Mouse (Mus musculus) hindbrain, postnatal 0 days (tissue): ENCODE data around the gene Serpina10. TPM values are rescaled to one million over a fixed set of nuclear protein-coding genes. Genes with fewer than 3 reads are reported as not detected.

Source experiments
- ATAC-seq: fragments of 200-750 bp; cut with Nextera tagmentation; 2 replicates; pipeline ENCODE4 v1.8.0; 2017; ENCODE audit warnings: mild to moderate bottlenecking, moderate TSS enrichment, moderate library complexity
- DNase-seq: peaks from one replicate; pipeline ENCODE4 v3.0.0-alpha.2; 2015; ENCODE audit warnings: low spot score
- H3K27ac ChIP-seq: fragments of 300-500 bp; sonication (generic); 2 replicates; pipeline ENCODE4 v1.5.1; 2014; ENCODE audit warnings: mild to moderate bottlenecking
- H3K27me3 ChIP-seq: fragments of 300-500 bp; sonication (generic); 2 replicates; pipeline ENCODE4 v1.6.1; 2014; ENCODE audit warnings: low read length, mixed read lengths; ENCODE audit not compliant: insufficient read depth
- H3K36me3 ChIP-seq: fragments of 300-500 bp; sonication (generic); 2 replicates; pipeline ENCODE4 v1.6.1; 2014; ENCODE audit warnings: low read length, mixed read lengths; ENCODE audit not compliant: insufficient read depth
- H3K4me1 ChIP-seq: fragments of 300-500 bp; sonication (generic); 2 replicates; pipeline ENCODE4 v1.6.1; 2014; ENCODE audit warnings: antibody characterized with exemption, low read length, mixed read lengths; ENCODE audit not compliant: insufficient read depth
- H3K4me2 ChIP-seq: fragments of 300-500 bp; sonication (generic); 2 replicates; pipeline ENCODE4 v1.6.1; 2014; ENCODE audit warnings: low read depth, mild to moderate bottlenecking, low read length, moderate library complexity, mixed read lengths
- H3K4me3 ChIP-seq: fragments of 300-500 bp; sonication (generic); 2 replicates; pipeline ENCODE4 v1.5.1; 2014; ENCODE audit warnings: low read length
- H3K9ac ChIP-seq: fragments of 300-500 bp; sonication (generic); replicated peaks from 2 replicates; pipeline ENCODE4 v1.6.1; 2014; ENCODE audit warnings: mild to moderate bottlenecking, low read length, moderate library complexity, mixed read lengths
- H3K9me3 ChIP-seq: fragments of 300-500 bp; sonication (generic); 2 replicates; pipeline ENCODE4 v1.6.1; 2016; ENCODE audit warnings: low read length, mixed read lengths
- CTCF ChIP-seq: IDR thresholded peaks from 2 replicates; pipeline ENCODE4 v1.5.1; 2016; ENCODE audit warnings: antibody characterized with exemption, control low read depth, low read depth
- WGBS: fragments of 180-500 bp; shearing (Covaris S2); extraction: QIAGEN DNeasy Blood & Tissue Kit; methylation state at CpG from one replicate; pipeline ENCODE4 v1.1.7; 2014; 5-methylcytosine and 5-hydroxymethylcytosine counted together
- polyA plus RNA-seq: library from polyadenylated mRNA; unstranded; fragments of >200 nt; fragmentation: Nextera tagmentation; extraction: Ambion mirVana; gene quantifications from 2 replicates; pipeline ENCODE4 v1.2.1, GENCODE M21; 2015
- total RNA-seq: library from RNA; depleted of rRNA; stranded (reverse); fragments of >200 nt; gene quantifications from 2 replicates; pipeline ENCODE4 v1.2.3, GENCODE M21; 2014

Gene Serpina10
- total and polyA plus RNA-seq, 2 experiments from 2014 or later, result 0.16 TPM; not detected in 1

DNA sequence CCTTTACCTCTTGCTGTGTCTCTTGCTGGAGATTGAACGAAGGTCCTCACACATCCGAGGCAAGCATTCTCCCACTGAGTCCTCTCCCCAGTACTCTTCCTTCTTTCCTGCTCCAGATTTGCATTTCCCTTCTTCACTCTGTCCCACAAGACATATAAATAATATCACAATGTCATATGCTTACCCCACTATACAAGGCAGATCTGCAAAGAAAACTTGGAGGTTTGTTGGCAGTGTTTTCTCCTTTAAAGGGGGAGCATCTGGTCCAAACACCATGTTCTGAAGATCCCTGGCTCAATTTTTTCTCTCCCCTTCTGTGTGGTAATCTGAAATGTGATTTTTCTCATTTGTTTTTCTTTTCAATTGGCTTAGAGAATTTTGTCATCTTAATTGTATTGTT, 3.2 kb upstream of the Serpina10 start:
- no peak for TF ChIP-seq CTCF
- Histone ChIP-seq H3K4me2 (no peak overlapping the region), H3K9ac (no peak overlapping the region), H3K36me3 (no peaks in the 10 kb centered on the region), H3K27ac (no peak overlapping the region), H3K27me3 (no peaks in the 10 kb centered on the region), H3K4me3 (no peak overlapping the region), H3K4me1 (no peaks in the 10 kb centered on the region), H3K9me3 (no peaks in the 10 kb centered on the region)
- ATAC-seq, result no peak
- 59% methylated on average over 2 of the region's 2 CpGs for WGBS
- no peak for DNase-seq

DNA sequence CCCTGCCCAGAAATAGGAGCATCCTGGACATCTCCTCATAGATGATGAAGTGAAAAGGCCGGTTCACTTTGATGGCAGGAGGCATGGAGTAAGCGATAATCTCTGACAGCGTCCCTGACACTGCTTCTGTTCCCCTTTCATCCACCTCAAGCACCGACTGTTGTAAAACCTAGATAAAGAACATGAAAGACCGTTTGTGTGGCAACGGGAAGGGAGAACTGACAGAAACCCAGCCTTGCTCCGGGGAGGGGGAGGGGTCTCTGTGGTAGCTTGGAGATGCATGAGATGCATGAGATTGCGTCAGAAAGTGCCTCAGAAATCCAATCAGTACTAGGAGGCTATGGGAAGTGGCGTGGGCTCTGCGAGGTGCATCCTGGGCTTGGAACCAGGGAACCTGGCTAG, 14.4 kb downstream of the Serpina10 start:
- H3K27me3 ChIP-seq, result no peaks in the 10 kb centered on the region
- WGBS, result 92% methylated on average over 10 of the region's 10 CpGs
- H3K36me3 ChIP-seq, result no peaks in the 10 kb centered on the region
- H3K9me3 ChIP-seq, result no peaks in the 10 kb centered on the region
- no peak overlapping the region for H3K4me3 ChIP-seq
- H3K4me2 ChIP-seq, result no peak overlapping the region
- H3K27ac ChIP-seq, result no peak overlapping the region
- H3K4me1 ChIP-seq, result no peaks in the 10 kb centered on the region
- no peak for TF ChIP-seq CTCF
- ATAC-seq, result no peak
- H3K9ac ChIP-seq, result no peak overlapping the region
- no peak for DNase-seq

DNA sequence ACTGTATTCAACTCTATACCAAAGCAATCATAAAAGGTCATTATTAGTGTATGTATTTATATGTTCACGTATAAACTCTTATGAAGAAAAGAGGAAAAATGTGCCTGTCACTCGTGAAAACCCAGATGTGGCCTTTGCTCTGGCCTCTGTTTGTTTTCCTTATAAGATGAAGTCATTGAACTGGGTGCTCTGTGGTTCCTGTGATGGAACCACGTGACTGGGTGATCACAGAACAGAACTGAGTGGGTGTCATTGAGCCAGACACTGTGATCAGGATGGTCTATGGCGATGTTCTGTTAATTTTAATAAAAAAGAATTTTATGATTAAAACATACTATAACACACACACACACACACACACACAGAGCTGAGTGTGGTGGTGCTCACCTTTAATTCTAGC, 15.5 kb downstream of the Serpina10 start:
- 88% methylated on average over 4 of the region's 4 CpGs for WGBS

DNA sequence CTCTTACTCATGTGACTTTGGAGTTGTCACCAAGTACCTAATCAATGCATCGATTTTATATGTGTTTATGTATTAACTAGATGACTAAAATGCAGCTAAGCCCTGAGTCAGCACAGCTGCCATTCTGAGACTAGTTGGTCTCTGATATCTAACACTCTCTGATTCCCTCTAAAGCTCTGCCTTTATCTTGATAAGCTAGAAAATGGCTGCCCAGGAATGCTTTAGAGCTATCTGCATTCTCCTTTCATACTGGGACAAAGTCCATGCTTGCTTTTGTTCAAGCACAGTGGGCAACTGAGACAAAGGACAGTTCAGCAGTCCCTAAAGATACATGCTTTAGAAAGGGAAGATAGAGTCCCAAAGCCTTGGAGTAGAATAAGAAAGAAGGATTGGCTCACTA, 16.1 kb downstream of the Serpina10 start:
- 89% methylated on average over 1 of the region's 1 CpGs for WGBS
- DNase-seq (no peak), ATAC-seq (no peak)
- no peak overlapping the region for H3K27ac ChIP-seq
- H3K9ac ChIP-seq, result no peak overlapping the region
- no peak overlapping the region for H3K4me3 ChIP-seq
- H3K36me3 ChIP-seq, result peaks cover 4% of the 10 kb centered on the region; the same call in 1 of the 2 replicates
- H3K4me2 ChIP-seq, result no peak overlapping the region
- no peak for TF ChIP-seq CTCF
- H3K4me1 ChIP-seq, result no peaks in the 10 kb centered on the region
- no peaks in the 10 kb centered on the region for H3K9me3 ChIP-seq
- H3K27me3 ChIP-seq, result no peaks in the 10 kb centered on the region

More for the DNA sequence above, 15.5 kb downstream of the Serpina10 start:
- no peak overlapping the region for H3K27ac ChIP-seq
- no peak overlapping the region for H3K9ac ChIP-seq
- H3K9me3 ChIP-seq, result no peaks in the 10 kb centered on the region
- ATAC-seq (no peak), DNase-seq (no peak)
- no peaks in the 10 kb centered on the region for H3K27me3 ChIP-seq
- no peak for TF ChIP-seq CTCF
- no peak overlapping the region for H3K4me2 ChIP-seq
- no peak overlapping the region for H3K4me3 ChIP-seq
- H3K36me3 ChIP-seq, result peaks cover under 1% of the 10 kb centered on the region; the same call in 1 of the 2 replicates
- no peaks in the 10 kb centered on the region for H3K4me1 ChIP-seq

GRCm38 (mm10) chr12:103601839-103602238, 29.4 kb downstream of the Serpina10 start:
- 86% methylated on average over 3 of the region's 3 CpGs for WGBS
- Histone ChIP-seq H3K4me1 (no peaks in the 10 kb centered on the region), H3K36me3 (no peaks in the 10 kb centered on the region), H3K27ac (no peak overlapping the region), H3K9me3 (no peaks in the 10 kb centered on the region), H3K27me3 (no peaks in the 10 kb centered on the region), H3K4me3 (no peak overlapping the region), H3K9ac (no peak overlapping the region), H3K4me2 (no peak overlapping the region)
- DNase-seq (no peak), ATAC-seq (no peak)
- TF ChIP-seq CTCF, result no peak

GRCm38 (mm10) chr12:103600364-103600763, 30.9 kb downstream of the Serpina10 start:
- H3K4me2 ChIP-seq, result no peak overlapping the region
- H3K9ac ChIP-seq, result no peak overlapping the region
- DNase-seq, result no peak
- no peak overlapping the region for H3K4me3 ChIP-seq
- no peak for TF ChIP-seq CTCF
- ATAC-seq, result no peak
- no peaks in the 10 kb centered on the region for H3K4me1 ChIP-seq
- H3K27ac ChIP-seq, result no peak overlapping the region
- H3K9me3 ChIP-seq, result no peaks in the 10 kb centered on the region
- no peaks in the 10 kb centered on the region for H3K27me3 ChIP-seq
- WGBS, result 24% methylated on average over 3 of the region's 3 CpGs
- H3K36me3 ChIP-seq, result no peaks in the 10 kb centered on the region

DNA sequence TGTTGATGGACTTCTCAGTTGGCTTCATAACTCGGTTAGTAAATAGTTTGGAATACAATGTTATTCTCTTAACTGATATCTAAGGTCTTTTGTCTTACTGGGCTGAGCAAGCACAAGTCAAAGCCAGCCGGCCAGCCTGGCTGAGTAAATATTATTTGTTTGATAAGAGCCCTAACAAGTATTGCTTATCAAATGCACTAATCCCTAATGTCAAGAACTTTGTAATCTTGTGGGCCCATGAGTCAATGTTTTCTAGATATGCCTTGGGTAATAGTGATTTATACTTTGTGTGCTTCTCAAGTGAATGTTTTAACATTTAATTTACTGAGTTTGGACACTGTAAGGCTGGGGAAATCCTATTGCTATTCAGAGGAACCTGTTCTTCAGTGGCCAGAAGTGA, 32.8 kb downstream of the Serpina10 start:
- no peak for DNase-seq
- H3K27ac ChIP-seq, result no peak overlapping the region
- no peak for TF ChIP-seq CTCF
- no peak overlapping the region for H3K9ac ChIP-seq
- no peaks in the 10 kb centered on the region for H3K27me3 ChIP-seq
- no peaks in the 10 kb centered on the region for H3K9me3 ChIP-seq
- H3K4me2 ChIP-seq, result no peak overlapping the region
- 73% methylated on average over 2 of the region's 2 CpGs for WGBS
- no peaks in the 10 kb centered on the region for H3K4me1 ChIP-seq
- peaks cover 4% of the 10 kb centered on the region; the same call in 1 of the 2 replicates for H3K36me3 ChIP-seq
- H3K4me3 ChIP-seq, result no peak overlapping the region
- ATAC-seq, result no peak
